Mouse (Mus musculus): Measurements from ENCODE around the gene Fah. TPM values are rescaled to one million over a fixed set of nuclear protein-coding genes. Genes with fewer than 3 reads are reported as not detected.

Gene Fah
- 10.8 and 11.3 TPM in 2 replicates for polyA plus RNA-seq (2014; fragmentation: Nextera tagmentation; extraction: Ambion mirVana)

- DNase-seq (ENCODE audit: low spot score) (no peak), ATAC-seq (replicated peaks; ENCODE audit: low FRiP score, low TSS enrichment, low read depth) (peak; percentile 75)
- peak within 1 kb of the TSS; percentile 98 for H3K4me2 ChIP-seq (ENCODE audit: low read length)
- H3K27ac ChIP-seq (ENCODE audit: low read depth): no peak within 1 kb of the TSS
- peak within 1 kb of the TSS; percentile 52 for H3K4me3 ChIP-seq (ENCODE audit: low read depth, low read length)
- peaks cover 7% of the 10 kb centered on the region; the same call in 1 of the 2 replicates for H3K4me1 ChIP-seq (replicated peaks; ENCODE audit: control insufficient read depth, insufficient read depth, low read length)
- no peaks in the 10 kb centered on the region for H3K27me3 ChIP-seq (replicated peaks; ENCODE audit: control insufficient read depth, insufficient read depth, low read length)
- no peaks in the 10 kb centered on the region for H3K9me3 ChIP-seq (ENCODE audit: control insufficient read depth, low read length)
- H3K36me3 ChIP-seq (ENCODE audit: control insufficient read depth, insufficient read depth, low read length): no peaks in the 10 kb centered on the region
- peak within 1 kb of the TSS; percentile 40 for H3K9ac ChIP-seq (ENCODE audit: low read length)
- 2% methylated on average over 10 of the region's 10 CpGs for WGBS
These were observed at the start of gene Fah for GRCm38 (mm10) chr7:84606293-84606749. Gene Fah (minus strand): TSS chr7:84606722.

- Histone ChIP-seq H3K9me3 (ENCODE audit: control insufficient read depth, low read length) (no peaks in the 10 kb centered on the region), H3K4me3 (ENCODE audit: low read depth, low read length) (no peak overlapping the region), H3K9ac (ENCODE audit: low read length) (no peak overlapping the region), H3K4me1 (replicated peaks; ENCODE audit: control insufficient read depth, insufficient read depth, low read length) (peaks cover 5% of the 10 kb centered on the region; the same call in 1 of the 2 replicates), H3K27ac (ENCODE audit: low read depth) (no peak overlapping the region), H3K27me3 (replicated peaks; ENCODE audit: control insufficient read depth, insufficient read depth, low read length) (no peaks in the 10 kb centered on the region), H3K4me2 (ENCODE audit: low read length) (no peak overlapping the region), H3K36me3 (ENCODE audit: control insufficient read depth, insufficient read depth, low read length) (no peaks in the 10 kb centered on the region)
- ATAC-seq (replicated peaks; ENCODE audit: low FRiP score, low TSS enrichment, low read depth) (no peak), DNase-seq (ENCODE audit: low spot score) (no peak)
- WGBS: 65% methylated on average over 2 of the region's 2 CpGs
These were observed 46.2 kb upstream of the Fah start for GRCm38 (mm10) chr7:84652740-84653139.

GRCm38 (mm10) chr7:84651987-84652321 lies 45.4 kb upstream of the Fah start:
- H3K9me3 ChIP-seq (ENCODE audit: control insufficient read depth, low read length): no peaks in the 10 kb centered on the region
- H3K4me1 ChIP-seq (replicated peaks; ENCODE audit: control insufficient read depth, insufficient read depth, low read length): peaks cover 5% of the 10 kb centered on the region; the same call in 1 of the 2 replicates
- ATAC-seq (replicated peaks; ENCODE audit: low FRiP score, low TSS enrichment, low read depth): no peak
- H3K9ac ChIP-seq (ENCODE audit: low read length): no peak overlapping the region
- H3K36me3 ChIP-seq (ENCODE audit: control insufficient read depth, insufficient read depth, low read length): no peaks in the 10 kb centered on the region
- H3K4me3 ChIP-seq (ENCODE audit: low read depth, low read length): no peak overlapping the region
- no peaks in the 10 kb centered on the region for H3K27me3 ChIP-seq (replicated peaks; ENCODE audit: control insufficient read depth, insufficient read depth, low read length)
- WGBS: 61% methylated on average over 2 of the region's 2 CpGs
- no peak overlapping the region for H3K27ac ChIP-seq (ENCODE audit: low read depth)
- H3K4me2 ChIP-seq (ENCODE audit: low read length): no peak overlapping the region
- no peak for DNase-seq (ENCODE audit: low spot score)

- Histone ChIP-seq H3K9ac (ENCODE audit: low read length) (no peak overlapping the region), H3K27ac (ENCODE audit: low read depth) (no peak overlapping the region), H3K36me3 (ENCODE audit: control insufficient read depth, insufficient read depth, low read length) (no peaks in the 10 kb centered on the region), H3K4me2 (ENCODE audit: low read length) (no peak overlapping the region), H3K9me3 (ENCODE audit: control insufficient read depth, low read length) (no peaks in the 10 kb centered on the region), H3K4me1 (replicated peaks; ENCODE audit: control insufficient read depth, insufficient read depth, low read length) (peaks cover 5% of the 10 kb centered on the region; the same call in 1 of the 2 replicates), H3K4me3 (ENCODE audit: low read depth, low read length) (no peak overlapping the region), H3K27me3 (replicated peaks; ENCODE audit: control insufficient read depth, insufficient read depth, low read length) (no peaks in the 10 kb centered on the region)
- ATAC-seq (replicated peaks; ENCODE audit: low FRiP score, low TSS enrichment, low read depth): no peak
- DNase-seq (ENCODE audit: low spot score): no peak
- 87% methylated on average over 4 of the region's 4 CpGs for WGBS
These were observed 44.9 kb upstream of the Fah start for GRCm38 (mm10) chr7:84651303-84651986.

GRCm38 (mm10) chr7:84649016-84649415 lies 42.5 kb upstream of the Fah start:
- Histone ChIP-seq H3K4me1 (replicated peaks; ENCODE audit: control insufficient read depth, insufficient read depth, low read length) (peaks cover 5% of the 10 kb centered on the region; the same call in 1 of the 2 replicates), H3K9ac (ENCODE audit: low read length) (no peak overlapping the region), H3K36me3 (ENCODE audit: control insufficient read depth, insufficient read depth, low read length) (no peaks in the 10 kb centered on the region), H3K27ac (ENCODE audit: low read depth) (no peak overlapping the region), H3K4me3 (ENCODE audit: low read depth, low read length) (no peak overlapping the region), H3K4me2 (ENCODE audit: low read length) (no peak overlapping the region), H3K9me3 (ENCODE audit: control insufficient read depth, low read length) (no peaks in the 10 kb centered on the region), H3K27me3 (replicated peaks; ENCODE audit: control insufficient read depth, insufficient read depth, low read length) (no peaks in the 10 kb centered on the region)
- 92% methylated on average over 2 of the region's 2 CpGs for WGBS
- no peak for ATAC-seq (replicated peaks; ENCODE audit: low FRiP score, low TSS enrichment, low read depth)
- DNase-seq (ENCODE audit: low spot score): no peak

GRCm38 (mm10) chr7:84646256-84646655 lies 39.7 kb upstream of the Fah start:
- no peaks in the 10 kb centered on the region for H3K27me3 ChIP-seq (replicated peaks; ENCODE audit: control insufficient read depth, insufficient read depth, low read length)
- 56% methylated on average over 1 of the region's 1 CpGs for WGBS
- H3K27ac ChIP-seq (ENCODE audit: low read depth): no peak overlapping the region
- no peak overlapping the region for H3K4me2 ChIP-seq (ENCODE audit: low read length)
- DNase-seq (ENCODE audit: low spot score) (no peak), ATAC-seq (replicated peaks; ENCODE audit: low FRiP score, low TSS enrichment, low read depth) (no peak)
- H3K9ac ChIP-seq (ENCODE audit: low read length): no peak overlapping the region
- H3K9me3 ChIP-seq (ENCODE audit: control insufficient read depth, low read length): no peaks in the 10 kb centered on the region
- no peaks in the 10 kb centered on the region for H3K4me1 ChIP-seq (replicated peaks; ENCODE audit: control insufficient read depth, insufficient read depth, low read length)
- no peak overlapping the region for H3K4me3 ChIP-seq (ENCODE audit: low read depth, low read length)
- H3K36me3 ChIP-seq (ENCODE audit: control insufficient read depth, insufficient read depth, low read length): no peaks in the 10 kb centered on the region

GRCm38 (mm10) chr7:84643270-84643998 lies 36.9 kb upstream of the Fah start:
- ATAC-seq (replicated peaks; ENCODE audit: low FRiP score, low TSS enrichment, low read depth): no peak

GRCm38 (mm10) chr7:84642159-84642928 lies 35.8 kb upstream of the Fah start:
- WGBS: 80% methylated on average over 6 of the region's 6 CpGs
- ATAC-seq (replicated peaks; ENCODE audit: low FRiP score, low TSS enrichment, low read depth) (no peak), DNase-seq (ENCODE audit: low spot score) (no peak)

More at GRCm38 (mm10) chr7:84643270-84643998, 36.9 kb upstream of the Fah start:
- Histone ChIP-seq H3K9ac (ENCODE audit: low read length) (no peak overlapping the region), H3K4me3 (ENCODE audit: low read depth, low read length) (no peak overlapping the region), H3K9me3 (ENCODE audit: control insufficient read depth, low read length) (no peaks in the 10 kb centered on the region), H3K4me2 (ENCODE audit: low read length) (no peak overlapping the region), H3K27ac (ENCODE audit: low read depth) (no peak overlapping the region), H3K27me3 (replicated peaks; ENCODE audit: control insufficient read depth, insufficient read depth, low read length) (no peaks in the 10 kb centered on the region), H3K36me3 (ENCODE audit: control insufficient read depth, insufficient read depth, low read length) (no peaks in the 10 kb centered on the region), H3K4me1 (replicated peaks; ENCODE audit: control insufficient read depth, insufficient read depth, low read length) (no peaks in the 10 kb centered on the region)
- no peak for DNase-seq (ENCODE audit: low spot score)
- 85% methylated on average over 6 of the region's 6 CpGs for WGBS

More at GRCm38 (mm10) chr7:84642159-84642928, 35.8 kb upstream of the Fah start:
- Histone ChIP-seq H3K4me3 (ENCODE audit: low read depth, low read length) (no peak overlapping the region), H3K27ac (ENCODE audit: low read depth) (no peak overlapping the region), H3K9ac (ENCODE audit: low read length) (no peak overlapping the region), H3K4me1 (replicated peaks; ENCODE audit: control insufficient read depth, insufficient read depth, low read length) (no peaks in the 10 kb centered on the region), H3K36me3 (ENCODE audit: control insufficient read depth, insufficient read depth, low read length) (no peaks in the 10 kb centered on the region), H3K9me3 (ENCODE audit: control insufficient read depth, low read length) (no peaks in the 10 kb centered on the region), H3K27me3 (replicated peaks; ENCODE audit: control insufficient read depth, insufficient read depth, low read length) (no peaks in the 10 kb centered on the region), H3K4me2 (ENCODE audit: low read length) (no peak overlapping the region)
